Mouse (Mus musculus): Measurements from ENCODE around the gene Sparcl1. TPM values are rescaled to one million over a fixed set of nuclear protein-coding genes. Genes with fewer than 3 reads are reported as not detected.

Gene Sparcl1
- polyA plus RNA-seq, 1 experiment from 2014 or later = 49.8 TPM

DNA sequence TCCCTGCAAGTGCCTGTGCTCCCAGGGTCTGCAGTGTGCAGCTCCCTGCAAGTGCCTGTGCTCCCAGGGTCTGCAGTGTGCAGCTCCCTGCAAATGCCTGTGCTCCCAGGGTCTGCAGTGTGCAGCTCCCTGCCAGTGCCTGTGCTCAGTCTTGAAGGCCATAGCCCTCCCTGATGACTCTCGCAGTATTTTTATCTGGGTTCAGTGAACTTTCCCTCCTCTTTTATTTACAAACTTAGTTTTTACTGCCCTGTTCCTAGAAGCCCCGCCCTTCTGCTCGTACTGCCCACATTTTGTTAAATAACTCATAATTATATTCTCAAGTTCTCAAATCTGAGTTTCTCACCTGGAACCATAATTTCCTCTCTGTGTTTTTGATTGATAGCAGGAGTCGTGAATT, 10.4 kb downstream of the Sparcl1 start:
- Histone ChIP-seq H3K9me3 (ENCODE audit: control insufficient read depth, low read length) (no peaks in the 10 kb centered on the region), H3K27ac (ENCODE audit: low read depth, low read length) (no peak overlapping the region), H3K27me3 (ENCODE audit: control insufficient read depth, insufficient read depth, low read length) (peaks cover 5% of the 10 kb centered on the region), H3K9ac (ENCODE audit: low read length) (no peak overlapping the region), H3K36me3 (ENCODE audit: control insufficient read depth, insufficient read depth, low read length) (no peaks in the 10 kb centered on the region), H3K4me2 (no peak overlapping the region), H3K4me3 (ENCODE audit: low read depth, low read length) (no peak overlapping the region), H3K4me1 (ENCODE audit: control insufficient read depth, insufficient read depth, low read length) (peaks cover 17% of the 10 kb centered on the region)
- DNase-seq (ENCODE audit: low spot score, missing footprints) = peak; percentile 79
- ATAC-seq (ENCODE audit: low FRiP score) = no peak
- 80% methylated on average over 4 of the region's 4 CpGs for WGBS

- H3K4me2 ChIP-seq = no peak overlapping the region
- ATAC-seq (ENCODE audit: low FRiP score) = peak; percentile 43; the same call in 1 of the 2 replicates
- 0 out of 2 replicates have a peak overlapping the region, but pooled peaks have one; percentile 6 for H3K27ac ChIP-seq (ENCODE audit: low read depth, low read length)
- 0 out of 2 replicates have a peak, but pooled peaks cover under 1% of the 10 kb centered on the region for H3K27me3 ChIP-seq (ENCODE audit: control insufficient read depth, insufficient read depth, low read length)
- no peaks in the 10 kb centered on the region for H3K9me3 ChIP-seq (ENCODE audit: control insufficient read depth, low read length)
- no peaks in the 10 kb centered on the region for H3K36me3 ChIP-seq (ENCODE audit: control insufficient read depth, insufficient read depth, low read length)
- WGBS = 10% methylated on average over 10 of the region's 10 CpGs
- DNase-seq (ENCODE audit: low spot score, missing footprints) = no peak
- peaks cover 14% of the 10 kb centered on the region for H3K4me1 ChIP-seq (ENCODE audit: control insufficient read depth, insufficient read depth, low read length)
- H3K4me3 ChIP-seq (ENCODE audit: low read depth, low read length) = no peak overlapping the region
- H3K9ac ChIP-seq (ENCODE audit: low read length) = 0 out of 2 replicates have a peak overlapping the region, but pooled peaks have one; percentile 24
Observed at GRCm38 (mm10) chr5:104101678-104102531, 11.6 kb downstream of the Sparcl1 start.

GRCm38 (mm10) chr5:104096078-104096938, 17.2 kb downstream of the Sparcl1 start:
- Histone ChIP-seq H3K4me1 (ENCODE audit: control insufficient read depth, insufficient read depth, low read length) (no peaks in the 10 kb centered on the region; the same call in 1 of the 2 replicates), H3K36me3 (ENCODE audit: control insufficient read depth, insufficient read depth, low read length) (no peaks in the 10 kb centered on the region), H3K9ac (ENCODE audit: low read length) (no peak overlapping the region), H3K27me3 (ENCODE audit: control insufficient read depth, insufficient read depth, low read length) (no peaks in the 10 kb centered on the region), H3K4me2 (no peak overlapping the region), H3K9me3 (ENCODE audit: control insufficient read depth, low read length) (no peaks in the 10 kb centered on the region), H3K4me3 (ENCODE audit: low read depth, low read length) (no peak overlapping the region), H3K27ac (ENCODE audit: low read depth, low read length) (no peak overlapping the region)
- DNase-seq (ENCODE audit: low spot score, missing footprints) (peak; percentile 72), ATAC-seq (ENCODE audit: low FRiP score) (no peak)
- WGBS = 86% methylated on average over 16 of the region's 16 CpGs

DNA sequence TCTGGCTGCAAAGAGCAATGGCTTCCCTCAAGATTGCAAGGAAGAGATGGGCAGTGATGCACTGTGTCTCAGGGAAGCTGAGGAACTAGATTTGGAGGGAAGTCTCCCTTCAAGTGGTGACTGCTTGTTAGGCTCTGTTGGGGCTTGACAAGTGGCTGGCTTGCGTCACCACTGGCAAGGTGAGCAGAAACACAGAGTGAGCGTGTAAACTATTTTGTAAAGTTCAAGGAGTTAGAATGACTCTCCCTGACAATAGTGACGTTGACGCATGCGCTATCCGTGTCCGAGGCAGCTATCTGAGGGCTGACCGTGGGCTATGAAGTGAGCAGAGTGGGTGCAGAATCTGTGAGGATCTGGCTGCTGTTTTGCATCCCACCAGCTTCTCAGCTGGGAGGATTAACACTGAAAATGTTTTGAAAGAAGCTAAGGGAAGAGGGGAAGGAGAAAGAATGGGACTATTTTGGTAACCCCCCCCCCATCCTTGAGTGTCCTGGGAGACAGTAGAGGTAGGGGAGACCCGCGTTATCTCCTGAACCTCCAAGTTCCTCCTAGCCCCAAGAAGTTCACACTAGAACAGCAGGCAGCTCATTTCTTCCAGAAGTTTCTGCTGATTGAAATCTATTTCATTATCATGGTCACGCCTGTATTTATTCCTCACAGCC, 18.0 kb downstream of the Sparcl1 start:
- Histone ChIP-seq H3K9me3 (ENCODE audit: control insufficient read depth, low read length) (no peaks in the 10 kb centered on the region), H3K27me3 (ENCODE audit: control insufficient read depth, insufficient read depth, low read length) (no peaks in the 10 kb centered on the region), H3K4me1 (ENCODE audit: control insufficient read depth, insufficient read depth, low read length) (no peaks in the 10 kb centered on the region), H3K36me3 (ENCODE audit: control insufficient read depth, insufficient read depth, low read length) (no peaks in the 10 kb centered on the region), H3K9ac (ENCODE audit: low read length) (no peak overlapping the region), H3K4me2 (no peak overlapping the region), H3K27ac (ENCODE audit: low read depth, low read length) (no peak overlapping the region), H3K4me3 (ENCODE audit: low read depth, low read length) (no peak overlapping the region)
- no peak for ATAC-seq (ENCODE audit: low FRiP score)
- peak; percentile 76 for DNase-seq (ENCODE audit: low spot score, missing footprints)
- WGBS = 89% methylated on average over 11 of the region's 11 CpGs

DNA sequence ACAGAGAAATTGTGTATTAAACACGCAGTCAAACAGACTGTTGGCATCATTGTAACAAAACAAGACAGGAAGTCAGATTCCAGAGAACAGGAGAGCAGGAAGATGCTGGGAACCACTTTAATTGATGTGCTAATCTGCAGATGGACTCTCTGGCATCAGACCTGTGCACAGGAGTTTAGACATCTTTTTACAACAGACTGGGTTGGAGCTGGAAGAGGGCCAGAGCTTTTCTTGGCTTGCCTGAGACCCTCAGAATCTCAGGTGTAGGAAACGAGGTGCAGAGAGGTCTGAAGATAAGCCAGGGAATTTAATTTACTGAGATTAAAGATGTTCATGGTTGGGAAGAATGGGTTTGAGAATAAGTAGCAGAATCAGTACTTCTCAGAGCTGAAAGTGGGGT, 23.8 kb downstream of the Sparcl1 start:
- peak; percentile 28 for DNase-seq (ENCODE audit: low spot score, missing footprints)
- H3K27ac ChIP-seq (ENCODE audit: low read depth, low read length) = no peak overlapping the region
- H3K27me3 ChIP-seq (ENCODE audit: control insufficient read depth, insufficient read depth, low read length) = no peaks in the 10 kb centered on the region
- H3K4me3 ChIP-seq (ENCODE audit: low read depth, low read length) = no peak overlapping the region
- no peak for ATAC-seq (ENCODE audit: low FRiP score)
- H3K9ac ChIP-seq (ENCODE audit: low read length) = no peak overlapping the region
- no peaks in the 10 kb centered on the region for H3K36me3 ChIP-seq (ENCODE audit: control insufficient read depth, insufficient read depth, low read length)
- no peak overlapping the region for H3K4me2 ChIP-seq
- no peaks in the 10 kb centered on the region for H3K9me3 ChIP-seq (ENCODE audit: control insufficient read depth, low read length)
- no peaks in the 10 kb centered on the region for H3K4me1 ChIP-seq (ENCODE audit: control insufficient read depth, insufficient read depth, low read length)
- WGBS = 94% methylated on average over 2 of the region's 2 CpGs

DNA sequence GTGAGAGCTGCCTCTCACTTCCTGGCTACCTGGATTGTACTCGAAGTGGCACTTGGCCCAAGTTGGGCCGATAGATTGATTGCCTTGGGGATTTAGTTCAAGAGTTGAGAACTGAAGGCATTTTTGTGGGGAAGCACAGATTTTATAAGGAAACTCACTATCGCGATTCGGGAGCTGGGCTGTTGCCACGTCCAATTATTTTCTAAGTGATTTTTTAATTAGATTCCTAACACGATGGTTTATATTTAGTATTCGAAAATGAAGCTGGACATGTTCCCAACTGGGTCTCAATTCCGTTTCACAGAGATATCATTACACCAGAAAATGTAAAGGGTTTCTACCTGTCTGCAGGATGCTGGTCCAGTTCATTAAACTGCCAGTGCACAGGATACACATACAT, 28.2 kb downstream of the Sparcl1 start:
- Histone ChIP-seq H3K4me3 (ENCODE audit: low read depth, low read length) (no peak overlapping the region), H3K27me3 (ENCODE audit: control insufficient read depth, insufficient read depth, low read length) (no peaks in the 10 kb centered on the region), H3K9me3 (ENCODE audit: control insufficient read depth, low read length) (no peaks in the 10 kb centered on the region), H3K27ac (ENCODE audit: low read depth, low read length) (no peak overlapping the region), H3K9ac (ENCODE audit: low read length) (no peak overlapping the region), H3K36me3 (ENCODE audit: control insufficient read depth, insufficient read depth, low read length) (no peaks in the 10 kb centered on the region), H3K4me1 (ENCODE audit: control insufficient read depth, insufficient read depth, low read length) (no peaks in the 10 kb centered on the region), H3K4me2 (no peak overlapping the region)
- DNase-seq (ENCODE audit: low spot score, missing footprints) (no peak), ATAC-seq (ENCODE audit: low FRiP score) (no peak)
- 92% methylated on average over 9 of the region's 9 CpGs for WGBS

DNA sequence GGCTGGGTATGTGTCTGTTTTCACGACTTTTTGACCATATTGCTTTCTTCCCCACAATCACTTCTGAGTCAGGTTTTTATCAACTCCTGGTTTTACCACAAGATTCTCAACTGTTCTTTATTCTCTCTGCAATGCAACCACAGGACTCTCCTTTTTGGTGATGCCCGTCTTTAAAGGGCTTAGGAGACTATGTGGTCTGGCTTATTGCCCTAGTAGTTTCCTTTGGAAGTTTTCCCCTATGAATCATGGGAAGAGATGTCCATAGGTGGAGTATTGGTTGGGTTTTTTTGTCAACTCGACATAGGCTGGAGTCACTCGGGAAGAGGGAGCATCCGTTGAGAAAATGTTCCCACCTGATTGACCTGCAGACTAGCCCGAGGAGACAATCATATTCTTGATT, 32.8 kb downstream of the Sparcl1 start:
- no peaks in the 10 kb centered on the region for H3K27me3 ChIP-seq (ENCODE audit: control insufficient read depth, insufficient read depth, low read length)
- 90% methylated on average over 6 of the region's 6 CpGs for WGBS
- no peak for ATAC-seq (ENCODE audit: low FRiP score)

GRCm38 (mm10) chr5:104077508-104077907, 36.0 kb downstream of the Sparcl1 start, which contains the start of gene Gm17660:
Gm17660 (minus strand) TSS chr5:104077608.
- no peaks in the 10 kb centered on the region for H3K36me3 ChIP-seq (ENCODE audit: control insufficient read depth, insufficient read depth, low read length)
- no peak within 1 kb of the TSS for H3K27ac ChIP-seq (ENCODE audit: low read depth, low read length)
- no peak within 1 kb of the TSS for H3K4me2 ChIP-seq
- H3K4me1 ChIP-seq (ENCODE audit: control insufficient read depth, insufficient read depth, low read length) = peaks cover 9% of the 10 kb centered on the region
- H3K9ac ChIP-seq (ENCODE audit: low read length) = no peak within 1 kb of the TSS
- no peaks in the 10 kb centered on the region; the same call in 1 of the 2 replicates for H3K27me3 ChIP-seq (ENCODE audit: control insufficient read depth, insufficient read depth, low read length)
- no peak within 1 kb of the TSS for H3K4me3 ChIP-seq (ENCODE audit: low read depth, low read length)
- 94% methylated on average over 7 of the region's 7 CpGs for WGBS
- no peak for ATAC-seq (ENCODE audit: low FRiP score)
- no peak for DNase-seq (ENCODE audit: low spot score, missing footprints)
- H3K9me3 ChIP-seq (ENCODE audit: control insufficient read depth, low read length) = no peaks in the 10 kb centered on the region

More for the DNA sequence above, 32.8 kb downstream of the Sparcl1 start:
- H3K4me1 ChIP-seq (ENCODE audit: control insufficient read depth, insufficient read depth, low read length) = no peaks in the 10 kb centered on the region
- H3K9ac ChIP-seq (ENCODE audit: low read length) = no peak overlapping the region
- no peak overlapping the region for H3K27ac ChIP-seq (ENCODE audit: low read depth, low read length)
- DNase-seq (ENCODE audit: low spot score, missing footprints) = no peak
- no peaks in the 10 kb centered on the region for H3K9me3 ChIP-seq (ENCODE audit: control insufficient read depth, low read length)
- H3K36me3 ChIP-seq (ENCODE audit: control insufficient read depth, insufficient read depth, low read length) = no peaks in the 10 kb centered on the region
- no peak overlapping the region for H3K4me2 ChIP-seq
- H3K4me3 ChIP-seq (ENCODE audit: low read depth, low read length) = no peak overlapping the region

Data from midbrain, embryonic 11.5 days (tissue).